Mouse (Mus musculus): ENCODE data around the gene Zfp697.
"Not testable (repeated sequence)": the region's sequence is repeated elsewhere in the genome, so short reads cannot be mapped to it uniquely, and the experiment has no call there.

Gene Zfp697

DNA sequence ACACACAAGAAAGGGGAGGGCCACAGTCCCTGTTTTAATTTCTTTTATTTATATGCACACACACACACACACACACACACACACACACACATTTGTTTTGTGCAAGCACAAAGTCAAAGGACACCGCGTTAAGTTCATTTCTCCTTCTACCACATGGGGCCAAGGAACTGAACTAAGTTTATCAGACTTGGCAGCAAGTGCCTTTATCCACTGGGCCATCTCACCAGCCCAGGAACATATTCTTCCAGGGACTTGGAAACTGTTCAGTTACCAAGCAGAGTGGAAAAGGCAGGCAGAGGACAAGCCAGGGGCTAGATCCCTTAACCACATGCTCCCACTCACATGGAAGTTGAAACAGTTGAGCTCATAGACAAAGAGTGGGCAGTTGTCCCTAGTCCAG, 13.5 kb upstream of the Zfp697 start:
- no peak for DNase-seq (ENCODE audit: low read depth, low spot score)

DNA sequence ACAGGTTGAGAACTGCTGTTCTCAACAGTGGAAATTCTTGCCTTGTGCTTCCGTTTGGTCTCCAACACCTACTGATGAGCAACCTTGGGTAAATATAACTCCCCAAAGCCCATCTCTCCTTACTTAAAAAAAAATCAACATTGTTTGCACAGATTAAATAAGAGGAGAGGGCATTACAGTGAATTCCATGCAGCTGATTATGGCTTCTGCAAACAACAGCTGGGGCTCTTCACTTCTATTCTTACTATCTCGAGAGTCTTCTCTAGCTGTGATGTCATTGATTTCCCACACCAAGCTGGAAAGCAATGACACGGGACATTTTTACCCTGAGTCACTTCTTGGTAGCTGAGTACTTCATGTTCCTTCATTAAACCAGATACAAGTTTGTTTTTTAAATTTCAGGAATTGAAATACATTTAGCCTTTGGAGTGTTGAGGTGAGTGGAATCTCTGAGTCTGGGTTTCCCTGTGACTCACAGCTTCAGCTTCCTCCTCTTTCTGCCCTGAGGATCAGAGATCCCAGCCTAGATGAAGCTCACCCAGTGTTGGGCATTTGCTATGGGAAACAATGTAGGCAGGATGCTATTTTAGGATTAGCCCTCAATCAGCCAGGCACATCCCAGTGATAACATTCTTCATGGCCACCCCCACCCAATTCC, 8.1 kb upstream of the Zfp697 start:
- no peak for DNase-seq (ENCODE audit: low read depth, low spot score)

DNA sequence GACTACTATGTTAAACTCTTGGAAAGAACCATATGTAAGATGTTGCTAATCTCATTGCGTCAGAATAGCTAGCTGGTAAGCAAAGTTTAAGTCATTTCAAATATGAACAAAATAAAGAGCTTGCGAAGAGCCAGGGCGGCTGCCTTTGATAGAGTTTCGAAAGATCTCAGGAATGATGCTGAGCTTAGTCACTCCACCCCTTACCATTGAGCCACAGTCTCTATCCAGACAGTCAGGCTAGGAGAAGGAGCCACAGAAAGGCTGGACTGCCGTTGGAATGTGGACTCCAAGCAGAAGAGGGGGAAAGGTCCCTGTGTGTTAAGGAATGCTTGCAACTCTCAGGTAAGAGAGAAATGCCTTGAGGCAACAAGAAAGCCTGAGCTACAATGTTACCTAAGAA, 7.3 kb upstream of the Zfp697 start:
- DNase-seq (ENCODE audit: low read depth, low spot score) = no peak

DNA sequence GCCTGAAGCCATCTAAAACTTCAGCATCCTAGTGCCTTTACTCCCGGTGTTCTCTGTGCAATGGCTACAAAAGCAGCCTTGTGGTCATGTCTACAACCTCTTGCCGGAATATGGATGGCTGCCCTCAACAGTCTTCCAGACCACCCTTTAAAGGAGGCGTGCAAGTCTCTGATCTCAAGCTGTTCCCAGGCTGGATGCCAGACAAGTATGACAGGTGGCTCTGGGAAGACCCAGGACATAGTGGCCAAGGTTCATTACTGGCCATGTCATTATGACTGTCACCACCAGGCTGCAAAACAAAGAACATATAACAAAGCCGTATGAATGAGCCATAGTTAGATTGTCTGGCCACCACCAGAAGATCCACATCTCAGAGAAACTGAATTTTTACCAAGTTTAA, 4.0 kb upstream of the Zfp697 start:
- DNase-seq (ENCODE audit: low read depth, low spot score) = no peak

DNA sequence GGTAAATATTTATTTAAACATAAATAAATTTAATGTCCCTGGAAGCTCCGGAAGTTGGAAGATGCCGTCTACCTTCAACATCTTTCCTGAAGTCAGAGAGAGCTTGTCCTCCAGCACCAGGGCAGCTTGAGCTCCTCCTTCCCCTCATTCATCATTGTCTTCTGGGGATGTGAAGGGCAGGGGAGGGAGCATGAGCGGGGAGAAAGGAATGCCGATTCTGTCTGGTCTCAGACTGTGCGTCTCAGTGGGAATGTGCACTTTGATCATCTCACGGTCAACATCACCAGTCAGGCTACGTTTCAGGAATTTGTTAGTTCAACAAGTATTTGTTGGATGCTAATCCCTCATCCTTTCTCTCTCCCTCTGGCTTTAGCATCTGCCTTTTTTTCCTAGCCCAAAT, 3.0 kb upstream of the Zfp697 start:
- DNase-seq (ENCODE audit: low read depth, low spot score) = no peak

DNA sequence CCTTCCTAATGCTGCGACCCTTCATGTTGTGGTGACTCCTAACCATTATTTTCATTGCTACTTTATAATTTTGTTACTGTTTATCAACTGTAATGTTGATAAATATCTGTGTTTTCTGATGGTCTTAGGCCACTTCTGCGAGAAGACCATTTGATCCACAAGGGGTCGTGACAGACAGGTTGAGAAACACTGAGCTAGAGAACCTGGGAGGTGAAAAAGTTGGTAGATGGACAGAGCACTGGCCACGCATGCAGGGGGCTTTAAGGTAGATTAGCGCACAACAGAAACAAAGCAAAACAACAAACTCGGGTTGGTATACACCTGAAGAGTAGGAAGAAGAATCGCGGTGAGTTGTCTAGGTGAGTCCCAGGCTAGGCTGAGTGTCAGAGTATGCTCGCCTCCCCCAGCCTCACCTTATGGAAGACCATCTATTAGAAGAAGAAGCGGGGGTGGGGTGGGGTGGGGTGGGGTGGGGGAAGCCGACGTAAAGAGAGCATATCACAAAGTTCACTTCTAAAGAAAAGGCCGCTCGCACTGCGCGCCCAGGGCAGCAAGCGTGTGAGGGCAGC, 500 bp upstream of the Zfp697 start:
- no peak for DNase-seq (ENCODE audit: low read depth, low spot score)

DNA sequence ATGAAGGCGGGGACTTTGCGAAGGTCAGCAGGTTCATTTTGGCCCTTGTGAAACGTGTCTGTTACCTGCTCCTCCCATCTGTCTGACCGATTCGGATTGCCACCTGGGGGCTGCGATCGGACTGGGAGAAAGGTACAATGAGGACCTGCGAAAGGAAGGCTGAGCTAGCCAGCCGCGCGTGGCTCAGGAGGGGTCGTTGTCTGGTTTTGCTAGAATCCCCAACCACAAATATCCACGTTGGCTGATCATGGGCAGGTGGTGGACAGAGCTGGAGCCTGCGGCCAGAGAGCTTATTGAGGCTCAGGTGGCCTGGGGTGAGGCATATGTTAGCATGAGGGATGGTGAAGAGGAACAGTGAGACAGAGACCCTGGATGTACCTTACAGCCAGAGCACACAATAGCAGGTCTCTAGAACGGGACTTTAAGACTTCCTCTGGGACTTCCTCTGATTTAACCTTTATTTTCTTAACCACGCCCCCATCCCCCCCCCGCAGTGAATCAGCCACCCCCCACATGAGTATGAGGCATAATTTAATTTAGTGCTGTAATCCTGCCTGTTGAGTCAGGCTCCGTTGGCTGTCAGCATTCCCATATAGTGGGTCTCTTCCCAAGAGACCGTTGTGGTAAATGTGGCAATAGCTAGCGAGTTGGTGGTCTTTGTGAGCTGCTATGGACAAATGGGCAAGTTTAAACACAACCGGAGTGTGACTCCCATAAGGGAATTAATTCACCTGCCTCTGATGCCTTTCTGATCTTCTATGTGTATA, 946 bp downstream of the Zfp697 start:
- no peak for DNase-seq (ENCODE audit: low read depth, low spot score)

DNA sequence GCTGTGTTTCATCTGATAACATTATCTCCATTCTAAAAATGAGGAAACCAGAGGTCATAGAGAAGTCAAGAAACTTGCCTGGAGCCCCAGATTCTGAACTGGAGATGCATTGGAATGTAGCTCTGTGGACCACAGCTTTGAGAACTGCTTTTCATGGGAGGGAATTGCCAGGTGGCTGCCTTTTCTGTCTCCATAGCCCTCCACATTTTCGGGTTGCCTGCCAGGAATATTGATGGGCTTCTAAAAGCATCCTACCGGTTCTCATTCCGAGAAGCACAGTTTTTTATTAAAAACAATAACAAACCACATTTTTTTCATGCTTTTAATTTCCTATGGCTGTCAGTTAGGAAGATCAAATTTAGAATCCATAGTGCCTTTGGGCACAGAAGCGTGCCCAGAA, 4.8 kb downstream of the Zfp697 start:
- no peak for DNase-seq (ENCODE audit: low read depth, low spot score)

DNA sequence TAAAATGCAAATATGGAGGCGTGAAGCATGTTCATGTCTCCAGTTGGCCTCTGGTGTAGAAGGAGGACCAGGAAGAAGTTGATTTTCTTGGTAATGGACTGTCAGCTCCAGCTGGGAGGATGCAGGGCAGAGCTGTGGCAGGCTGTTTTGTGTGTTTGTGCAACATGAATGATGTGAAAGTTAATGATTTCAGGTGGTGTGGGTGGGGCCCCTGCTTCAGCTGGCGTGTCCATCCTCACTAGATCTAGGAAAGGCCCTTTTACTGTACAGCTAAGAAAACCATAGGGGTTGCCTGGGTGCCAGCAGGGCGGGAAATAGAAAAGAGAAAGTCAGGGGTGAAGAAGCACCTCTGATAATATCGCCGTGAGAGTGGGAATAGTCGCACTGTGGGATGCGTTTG, 5.5 kb downstream of the Zfp697 start:
- no peak for DNase-seq (ENCODE audit: low read depth, low spot score)

DNA sequence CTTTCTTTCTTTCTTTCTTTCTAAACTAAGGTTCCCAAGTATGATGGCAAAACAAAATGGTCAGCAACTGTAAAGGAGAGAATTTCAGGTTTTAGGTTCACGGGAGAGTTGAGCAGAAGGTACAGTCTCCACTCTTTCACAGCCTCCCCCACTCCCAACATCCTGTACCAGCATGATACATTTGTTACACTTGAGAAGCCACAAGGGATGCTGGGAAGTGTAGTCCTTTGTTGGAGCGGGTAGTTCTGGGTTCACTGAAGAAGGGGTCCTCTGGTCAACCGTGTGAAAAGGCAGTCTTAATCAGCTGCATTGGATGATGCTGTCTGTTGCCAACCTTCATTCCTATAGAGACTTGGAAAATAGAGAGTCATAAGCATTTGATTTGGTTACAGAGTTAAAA, 7.0 kb downstream of the Zfp697 start:
- DNase-seq (ENCODE audit: low read depth, low spot score) = no peak

DNA sequence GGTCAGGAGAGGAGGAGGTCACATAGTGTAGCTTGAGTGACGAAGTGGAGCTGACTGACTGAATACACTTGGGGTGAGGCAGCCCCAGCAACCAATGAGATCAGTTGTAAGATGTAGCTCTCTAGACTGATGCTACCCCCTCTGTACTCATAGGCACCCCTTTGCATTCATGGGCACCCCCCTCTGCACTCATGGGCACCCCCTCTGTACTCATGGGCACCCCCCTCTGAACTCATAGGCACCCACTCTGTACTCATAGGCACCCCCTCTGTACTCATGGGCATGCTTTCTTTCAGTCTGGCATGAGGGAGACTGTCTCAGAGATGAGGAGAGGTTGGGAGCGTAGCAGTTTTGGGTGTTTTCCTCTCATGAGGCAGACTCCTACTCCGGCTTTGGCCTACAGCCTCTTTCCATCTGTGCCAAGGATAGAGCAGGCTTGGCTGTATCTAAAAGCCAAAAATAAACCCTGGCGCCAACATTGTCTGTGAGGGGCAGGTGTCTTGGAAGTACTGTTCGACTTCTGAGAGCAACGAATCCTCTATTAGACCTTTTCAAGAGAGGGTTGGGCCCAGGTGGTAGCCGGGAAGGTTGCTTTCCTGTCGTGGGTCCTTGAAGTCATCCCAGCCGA, 22.1 kb downstream of the Zfp697 start:
- DNase-seq (ENCODE audit: low read depth, low spot score) = not testable (repeated sequence)

DNA sequence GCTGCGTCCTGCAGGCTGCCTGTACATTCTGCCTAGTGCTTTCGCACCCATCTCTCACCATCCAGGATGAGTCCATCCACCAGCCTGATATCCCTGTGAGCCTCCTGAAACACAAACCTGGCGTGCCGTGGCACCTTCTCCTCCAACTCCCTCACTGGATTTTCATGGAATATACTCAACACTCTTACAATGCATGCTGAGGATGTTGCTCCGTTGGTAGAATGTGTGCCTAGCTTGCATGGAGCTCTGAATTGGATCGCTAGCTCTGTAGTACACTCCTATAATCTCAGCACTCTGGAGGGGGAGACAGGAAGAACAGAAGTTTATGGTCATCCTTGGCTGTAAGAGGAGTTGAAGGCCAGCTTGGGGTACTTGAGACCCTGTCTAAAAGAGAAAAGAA, 23.6 kb downstream of the Zfp697 start:
- DNase-seq (ENCODE audit: low read depth, low spot score) = not testable (repeated sequence)

DNA sequence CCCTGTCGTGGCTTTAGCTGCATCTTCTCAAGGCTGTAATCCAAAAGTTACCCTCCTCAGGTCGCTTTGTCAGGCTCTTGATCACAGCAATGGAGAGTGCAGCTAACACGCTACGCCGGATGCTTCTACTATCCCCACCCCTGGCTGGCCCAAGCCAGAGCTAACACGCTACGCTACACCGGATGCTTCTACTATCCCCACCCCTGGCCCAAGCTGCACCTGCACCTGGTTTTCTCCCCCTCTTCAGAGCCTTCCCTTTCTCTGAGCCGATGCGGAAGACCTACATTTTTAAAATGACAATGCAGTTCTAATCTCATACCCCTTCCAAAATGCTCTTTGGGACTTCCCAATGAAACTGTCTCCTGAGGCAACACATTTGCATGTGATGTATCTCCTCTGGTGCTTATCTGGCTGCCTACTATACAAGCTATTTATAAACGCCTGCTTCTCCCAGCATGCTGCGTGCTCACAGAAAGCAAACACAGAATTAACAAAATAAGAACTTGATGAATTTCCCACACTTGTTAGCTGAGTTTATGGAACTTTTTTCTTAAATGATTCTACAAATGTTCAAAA, 24.4 kb downstream of the Zfp697 start:
- peak; percentile 46 for DNase-seq (ENCODE audit: low read depth, low spot score)

DNA sequence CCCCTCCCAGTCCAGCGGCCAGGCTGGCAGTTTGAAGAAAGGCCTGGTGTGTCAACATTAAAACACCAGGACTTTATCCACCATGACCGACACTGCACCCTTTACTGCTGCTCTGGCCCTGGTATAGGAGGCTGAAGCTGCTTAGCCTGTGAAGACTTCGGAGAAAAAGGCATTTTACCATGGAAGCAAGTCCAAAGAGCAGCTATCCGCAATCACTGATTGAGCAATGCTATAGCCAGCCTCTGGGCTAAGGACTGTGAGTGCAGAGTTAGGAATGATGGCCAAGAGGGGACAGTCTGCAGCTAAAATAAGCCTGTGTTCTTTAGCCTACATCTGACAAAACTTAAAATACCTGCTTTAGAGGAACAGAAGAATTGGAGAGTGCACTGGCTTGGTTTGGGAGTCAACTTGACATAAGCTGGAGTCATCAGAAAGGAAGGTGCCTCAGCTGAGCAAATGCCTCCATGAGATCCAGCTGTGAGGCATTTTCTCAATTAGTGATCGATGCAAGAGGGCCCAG, 25.1 kb downstream of the Zfp697 start:
- DNase-seq (ENCODE audit: low read depth, low spot score) = not testable (repeated sequence)

DNA sequence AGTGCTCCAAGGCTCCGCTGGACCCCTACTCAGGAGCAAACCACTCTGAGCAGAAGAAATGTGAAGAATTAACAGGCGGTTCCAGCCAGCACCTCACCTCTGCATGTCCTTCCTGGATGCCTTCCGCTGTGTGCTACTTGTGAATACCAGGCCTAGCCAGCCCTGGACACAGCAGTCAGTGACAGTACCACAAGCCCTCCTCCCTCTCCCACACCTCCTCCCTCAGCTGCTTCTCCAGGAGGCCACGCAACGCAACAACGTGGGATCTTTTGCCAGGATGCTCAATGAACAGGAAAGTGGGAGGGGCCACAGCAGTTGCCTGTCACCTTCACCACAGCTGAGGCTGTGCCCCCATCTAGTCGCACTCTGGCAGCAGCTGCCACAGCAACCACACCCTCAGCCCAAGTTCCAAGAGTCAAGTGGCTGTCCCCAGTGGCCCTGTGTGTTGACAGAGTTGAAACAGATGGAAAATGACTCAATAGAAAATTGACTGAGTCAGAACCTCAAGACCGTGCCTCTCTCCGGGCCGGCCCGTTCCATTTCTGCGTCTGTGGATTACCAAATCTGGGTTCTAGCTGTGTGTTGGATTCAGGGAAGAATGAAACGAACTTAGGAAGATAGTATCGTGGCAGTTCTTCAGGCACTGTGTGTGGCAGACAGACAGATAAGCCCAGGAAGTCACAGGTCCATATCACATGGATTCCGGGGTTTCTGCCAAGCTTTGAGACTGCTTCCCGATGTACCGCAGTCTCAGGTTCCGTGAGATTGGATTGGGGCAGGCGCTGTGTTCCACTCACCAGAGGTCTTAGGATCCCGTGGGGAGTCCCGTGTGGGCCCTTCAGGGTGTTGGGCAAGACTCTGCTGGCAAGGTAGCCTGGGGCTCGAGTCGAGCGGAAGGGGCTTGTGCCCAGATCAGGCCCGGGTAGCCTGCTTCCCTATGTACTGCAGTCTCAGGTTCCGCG, 28.6 kb downstream of the Zfp697 start:
- DNase-seq (ENCODE audit: low read depth, low spot score) = not testable (repeated sequence)

DNA sequence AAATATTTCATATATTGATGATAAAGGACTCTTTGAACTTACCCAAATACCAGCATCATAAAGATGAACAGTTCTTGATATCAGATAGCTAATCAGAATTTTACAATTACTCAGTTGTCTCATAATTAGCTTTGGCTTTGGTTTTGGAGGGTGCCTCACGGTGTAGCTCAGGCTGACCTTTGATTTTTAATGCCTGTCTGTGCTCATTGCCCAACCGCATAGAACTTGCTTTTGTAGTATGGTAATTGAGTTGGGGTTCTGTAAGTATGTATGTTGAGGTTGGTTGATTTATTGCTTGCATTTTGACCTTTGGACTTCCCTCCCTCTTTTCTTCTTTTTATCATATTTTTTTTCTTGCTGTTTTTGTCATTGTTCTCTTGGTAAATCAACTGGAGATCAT, 31.5 kb downstream of the Zfp697 start:
- no peak for DNase-seq (ENCODE audit: low read depth, low spot score)

DNA sequence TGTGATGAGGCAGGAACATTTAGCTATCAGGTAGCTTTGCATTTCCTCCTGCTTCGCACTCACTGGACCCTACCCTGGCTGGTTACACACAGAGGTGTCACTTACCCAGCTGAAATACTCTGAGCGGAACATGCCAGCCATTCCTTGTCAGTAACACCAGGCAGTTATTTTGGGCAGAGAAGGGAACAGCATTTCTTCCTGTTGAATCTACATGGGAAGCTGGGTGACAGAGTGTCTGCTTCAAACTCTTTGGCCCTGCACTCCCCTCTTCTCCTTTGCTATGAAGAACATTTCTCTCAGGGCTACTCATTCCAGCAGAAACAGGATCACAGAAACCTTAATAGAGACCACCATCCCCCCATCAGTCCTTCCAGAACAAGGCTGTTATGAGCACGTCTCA, 32.0 kb downstream of the Zfp697 start:
- DNase-seq (ENCODE audit: low read depth, low spot score) = no peak

DNA sequence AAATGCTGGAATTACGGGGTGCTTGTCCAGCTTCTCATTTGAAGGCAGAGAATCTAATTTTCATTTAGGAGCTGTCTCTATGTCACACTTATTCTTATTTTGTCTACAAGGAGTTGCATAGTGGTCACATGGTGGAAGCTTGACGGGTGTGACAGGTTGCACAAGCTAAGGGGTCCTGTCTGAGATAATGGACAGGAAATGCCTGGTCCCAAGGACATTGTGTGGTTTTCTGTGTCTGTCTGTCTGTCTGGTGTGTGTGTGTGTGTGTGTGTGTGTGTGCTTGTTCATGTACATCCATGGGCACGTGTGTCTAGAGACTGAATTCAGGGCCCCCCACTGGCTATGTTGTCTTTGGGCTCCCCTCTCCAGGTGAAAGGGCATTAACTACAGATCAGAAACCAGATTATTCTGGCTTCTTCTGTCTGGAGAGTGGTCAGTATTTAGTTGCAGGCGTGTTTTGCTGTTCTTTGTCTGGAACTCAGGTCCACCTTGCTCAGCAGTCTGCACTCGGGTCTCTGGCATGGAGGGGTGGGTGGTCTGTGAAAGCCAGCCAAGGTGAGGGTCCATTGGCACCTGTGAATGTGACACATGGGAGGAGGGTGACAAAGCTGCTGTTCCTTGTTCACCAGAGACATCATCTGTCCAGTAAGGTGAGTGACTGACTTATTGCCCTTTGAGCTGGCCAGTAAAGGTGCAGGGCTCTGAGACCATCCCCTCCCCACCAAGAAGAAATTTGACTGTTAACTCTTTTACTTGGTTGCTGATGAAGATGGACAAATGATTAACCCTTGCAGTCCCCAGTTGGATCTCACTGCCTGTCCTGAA, 34.4 kb downstream of the Zfp697 start:
- no peak for DNase-seq (ENCODE audit: low read depth, low spot score)

DNA sequence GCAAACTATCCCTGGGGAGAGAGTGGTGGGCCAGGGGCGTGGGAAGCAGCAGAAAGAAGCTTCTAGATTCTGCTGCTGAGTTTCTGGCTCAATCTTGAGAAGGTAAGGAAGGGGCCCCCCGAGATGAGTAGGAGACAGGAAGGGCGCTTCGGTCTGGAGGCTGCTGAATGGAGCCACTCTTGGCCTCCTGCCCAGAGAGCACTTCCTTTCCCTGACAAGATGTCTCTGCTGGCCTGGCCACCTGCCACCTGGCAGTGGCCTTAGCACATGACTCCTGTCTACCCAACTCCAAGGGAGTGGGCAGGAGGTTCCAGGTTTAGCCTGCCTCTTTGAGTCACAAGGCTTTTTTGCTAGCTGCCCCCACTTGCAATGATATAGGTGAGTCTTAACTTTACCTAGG, 35.1 kb downstream of the Zfp697 start:
- no peak for DNase-seq (ENCODE audit: low read depth, low spot score)

Data from CD4-positive helper T cell, adult 2 months (primary cell).